Mouse (Mus musculus) frontal cortex, adult (tissue): ENCODE measurements around the gene Crlf1.
A peak's percentile ranks its signal among the peaks of the same experiment; 100 is the strongest.

Experiments
- ATAC-seq: cut with Nextera tagmentation; 2 replicates; pipeline ENCODE4 v1.9.2; 2017; ENCODE audit warnings: mild to moderate bottlenecking, moderate library complexity, mixed read lengths; ENCODE audit not compliant: low TSS enrichment

Crlf1 gene

DNA sequence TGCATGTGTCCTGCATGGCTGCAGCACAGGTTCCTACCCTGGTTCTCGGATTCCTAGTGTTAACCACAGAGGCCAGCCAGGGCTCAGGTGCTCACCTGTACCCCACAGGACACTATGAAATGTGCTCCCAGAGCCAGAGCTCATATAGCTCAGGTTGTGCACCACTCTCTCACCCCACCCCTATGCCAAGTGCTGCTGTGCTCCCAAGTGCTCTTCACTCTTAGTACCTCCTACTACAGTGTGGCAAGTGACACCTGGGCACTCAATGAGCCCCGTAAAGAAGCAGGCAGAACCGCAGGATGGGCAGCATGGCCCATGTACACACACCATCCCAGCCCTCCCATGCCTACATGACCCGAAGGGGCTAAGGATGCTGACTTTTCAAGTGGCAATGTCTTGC is 24.2 kb upstream of the Crlf1 start:
- ATAC-seq: no peak

DNA sequence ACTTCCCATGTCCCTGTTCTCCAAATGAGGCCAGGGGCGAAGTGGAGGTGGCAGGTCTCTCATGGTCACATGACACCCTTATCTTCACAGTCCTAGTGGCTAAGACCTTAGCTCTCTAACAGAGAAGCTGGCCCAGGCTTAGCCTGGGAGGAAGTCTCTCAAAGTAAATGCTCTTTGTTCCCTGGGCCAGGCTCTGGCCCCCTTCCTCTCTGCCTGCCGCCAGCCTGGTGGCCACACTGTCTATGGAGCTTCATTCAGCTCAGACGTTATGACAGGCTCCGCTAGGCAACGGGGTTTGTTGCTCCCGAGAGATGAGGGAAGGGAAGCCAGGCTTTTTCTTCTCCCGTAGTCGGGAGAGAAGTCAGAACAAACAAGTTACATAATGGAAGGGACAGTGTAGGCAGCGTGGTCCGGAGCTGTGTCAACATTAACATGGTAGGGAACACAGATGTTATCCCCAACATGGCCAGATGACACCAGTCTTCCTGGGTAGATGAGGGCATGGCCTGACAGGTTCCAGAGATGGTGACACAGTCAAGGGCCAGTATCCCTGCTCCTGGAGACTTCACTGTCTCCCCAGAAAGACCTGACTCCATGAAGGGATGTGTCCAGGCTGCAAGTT is 23.6 kb upstream of the Crlf1 start:
- ATAC-seq: peak; percentile 62

DNA sequence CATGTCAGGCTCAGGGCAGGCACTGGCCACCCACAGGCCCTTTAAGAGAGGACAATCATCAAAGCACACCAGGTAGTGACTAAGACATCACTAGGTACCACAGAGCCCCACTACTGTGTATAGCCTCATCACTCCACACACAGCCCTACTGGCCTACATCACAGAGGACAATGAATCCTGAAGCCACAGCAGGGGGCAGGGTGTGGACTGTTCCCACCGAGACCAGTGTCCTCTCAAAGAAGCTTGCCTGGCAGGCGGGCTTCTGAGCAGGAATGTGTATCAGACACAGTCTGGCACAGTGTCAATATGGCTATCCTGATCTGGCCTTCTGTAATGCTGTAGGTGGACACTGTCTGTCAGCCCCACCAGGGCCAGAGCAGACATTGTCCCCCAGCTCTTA is 23.0 kb upstream of the Crlf1 start:
- peak; percentile 51; the same call in 1 of the 2 replicates for ATAC-seq

DNA sequence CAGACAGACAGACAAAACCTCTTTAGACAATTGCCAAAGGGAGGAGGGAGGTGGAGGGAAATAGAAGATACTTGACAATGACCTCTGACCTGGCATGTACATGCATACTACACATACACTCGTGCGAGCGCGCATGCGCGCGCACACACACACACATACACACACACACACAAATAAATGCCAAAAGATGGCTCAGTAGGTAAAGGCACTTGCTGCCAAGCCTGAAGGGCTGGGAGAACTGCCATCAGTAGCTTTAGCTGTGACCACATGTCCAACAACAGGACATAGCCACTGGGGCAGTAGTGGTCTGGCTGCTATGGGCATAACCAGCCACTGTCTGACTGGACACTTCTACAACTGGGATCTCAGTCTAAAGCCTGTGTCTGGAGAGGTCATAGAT is 21.1 kb upstream of the Crlf1 start:
- ATAC-seq: no peak

DNA sequence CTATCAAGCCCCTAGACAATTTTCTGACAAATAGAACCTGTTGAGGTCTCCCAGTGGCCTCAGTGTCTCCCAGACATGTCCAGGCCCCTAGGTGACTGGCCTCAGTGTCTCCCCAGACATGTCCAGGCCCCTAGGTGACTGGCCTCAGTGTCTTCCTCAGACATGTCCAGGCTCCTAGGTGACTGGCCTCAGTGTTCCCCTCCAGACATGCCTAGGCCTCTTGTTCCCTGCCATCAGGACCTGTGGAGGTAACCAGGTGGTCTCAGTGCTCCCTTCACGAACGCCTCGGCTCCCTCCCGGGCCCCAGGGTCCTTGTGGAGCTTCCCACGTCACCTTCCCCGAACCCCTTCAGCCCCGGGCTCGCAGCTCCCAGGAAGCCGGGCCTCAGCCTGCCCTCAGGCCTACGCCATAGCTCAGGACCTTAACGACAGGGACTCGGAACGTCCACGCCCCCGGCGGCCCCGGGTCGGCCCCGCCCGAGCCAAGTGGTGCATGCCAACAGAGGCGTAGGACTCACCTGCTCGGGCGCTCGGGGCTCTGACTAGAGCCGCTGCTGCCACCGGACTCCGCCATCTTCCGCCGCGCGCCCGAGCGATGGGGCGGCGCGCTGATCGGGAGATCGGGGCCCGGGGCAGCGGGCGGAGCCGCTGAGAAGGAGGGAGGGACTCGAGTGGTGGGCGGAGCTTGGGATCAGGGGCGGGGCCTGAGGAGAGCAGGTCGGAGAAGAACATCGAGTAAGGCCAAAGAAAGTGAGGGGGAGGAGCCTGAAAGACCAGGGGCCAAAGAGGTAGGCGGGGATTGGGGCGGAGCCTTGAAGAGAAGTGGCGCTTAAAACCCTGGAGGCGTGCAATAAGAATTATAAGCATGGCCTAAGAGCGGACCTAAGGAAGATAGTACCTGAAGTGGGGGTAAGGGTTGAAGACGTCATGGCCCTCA is 16.4 kb upstream of the Crlf1 start, which contains the start of gene Klhl26:
Gene Klhl26 (minus strand): TSS at position 636 of the 936 bp plus-strand sequence.
- ATAC-seq: peak; percentile 79

DNA sequence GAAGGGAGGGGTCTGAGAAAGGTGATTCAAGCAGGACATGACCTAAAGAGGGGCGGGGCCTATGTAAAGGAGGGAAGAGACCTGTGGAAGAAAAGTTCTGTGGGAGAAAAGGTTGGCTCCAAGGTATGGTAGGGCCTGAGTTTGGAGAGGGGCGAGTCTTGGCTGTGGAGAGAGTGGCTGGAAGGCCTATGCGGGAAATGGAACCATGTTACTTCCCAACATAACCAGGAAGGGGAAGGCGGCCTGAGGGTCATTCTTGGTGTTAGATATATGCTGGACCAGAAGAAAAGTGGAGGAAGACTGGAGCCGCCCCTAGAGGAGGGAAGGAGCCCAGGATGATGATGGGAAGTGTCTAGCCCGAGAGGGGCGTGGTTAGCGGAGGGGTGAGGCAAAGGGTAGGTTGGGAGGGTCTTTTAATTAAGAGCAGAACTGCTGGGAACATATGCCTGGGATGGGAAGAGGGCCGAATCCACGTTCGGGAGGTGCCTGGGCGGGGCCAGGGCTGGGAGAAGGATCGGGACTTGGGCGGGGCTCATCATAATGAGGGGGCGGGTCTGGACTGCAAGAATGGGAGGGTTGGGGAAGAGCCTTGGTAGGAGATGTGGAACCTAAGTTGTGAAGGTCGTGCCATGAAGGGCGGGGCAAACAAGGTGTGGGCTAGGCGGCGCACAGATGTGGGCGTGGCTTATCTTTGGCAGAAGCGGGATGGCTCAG is 15.5 kb upstream of the Crlf1 start:
- no peak for ATAC-seq

DNA sequence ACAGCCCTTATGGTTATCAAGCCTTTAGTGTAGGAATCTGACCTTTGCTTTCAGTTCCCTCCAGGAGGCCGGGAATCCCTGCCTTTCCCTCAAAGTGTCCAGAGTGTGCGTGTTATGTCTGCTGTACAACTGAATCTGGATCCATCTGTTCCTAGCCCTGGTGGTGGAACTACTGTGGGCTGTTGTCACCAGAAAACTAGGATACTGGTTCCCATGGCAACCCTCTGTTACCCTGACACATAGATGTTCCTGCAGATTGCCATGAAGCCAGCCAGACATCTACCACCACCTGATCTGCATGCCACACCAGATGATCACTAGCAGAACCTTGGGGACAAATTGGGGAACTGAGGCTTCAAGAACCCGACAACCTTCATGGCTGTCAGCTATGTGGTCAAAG is 11.1 kb upstream of the Crlf1 start:
- peak; percentile 77 for ATAC-seq

DNA sequence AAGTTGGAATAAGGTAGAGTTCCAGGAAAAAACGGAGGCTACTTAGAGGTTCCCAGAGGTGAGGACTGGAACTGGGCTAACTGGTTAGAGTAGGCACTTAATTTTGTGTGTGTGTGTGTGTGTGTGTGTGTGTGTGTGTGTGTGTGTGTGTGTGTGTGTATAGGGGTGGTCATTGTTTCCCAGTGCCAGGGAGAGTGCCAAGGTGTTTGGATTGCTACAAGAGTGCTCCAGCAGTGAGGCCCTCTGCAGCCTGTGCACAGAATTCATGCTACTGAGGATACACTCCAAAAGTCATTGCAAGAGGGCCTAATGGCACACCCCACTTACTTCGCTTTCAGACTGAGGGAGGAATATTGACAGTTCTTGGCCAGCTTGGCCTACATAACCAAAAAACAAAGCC is 10.0 kb upstream of the Crlf1 start:
- ATAC-seq: no peak

DNA sequence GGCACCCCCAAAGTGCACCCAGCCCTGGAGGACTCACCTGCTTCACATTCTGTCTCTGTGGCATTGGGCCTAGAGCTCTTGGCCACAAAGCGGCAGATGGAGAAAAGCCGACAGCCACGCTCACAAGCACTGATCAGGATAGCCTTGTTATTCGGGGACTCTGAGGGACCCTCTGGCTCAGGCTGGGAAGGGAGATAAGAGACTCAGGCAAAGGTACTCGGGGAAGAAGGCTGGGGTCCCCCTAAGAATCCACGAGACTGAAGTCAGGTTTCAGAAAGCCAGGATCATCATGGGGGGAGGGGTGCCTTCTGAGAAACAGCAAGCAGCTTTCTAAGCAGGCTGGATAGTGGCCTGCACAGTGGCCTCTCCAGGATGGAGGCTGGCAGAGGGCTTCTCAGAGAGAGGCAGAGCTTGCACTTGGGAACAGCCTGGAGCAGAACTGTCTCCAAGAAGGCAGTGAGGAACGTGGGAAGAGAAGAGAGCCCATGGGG is 6.7 kb upstream of the Crlf1 start:
- ATAC-seq: peak; percentile 29; the same call in 1 of the 2 replicates

DNA sequence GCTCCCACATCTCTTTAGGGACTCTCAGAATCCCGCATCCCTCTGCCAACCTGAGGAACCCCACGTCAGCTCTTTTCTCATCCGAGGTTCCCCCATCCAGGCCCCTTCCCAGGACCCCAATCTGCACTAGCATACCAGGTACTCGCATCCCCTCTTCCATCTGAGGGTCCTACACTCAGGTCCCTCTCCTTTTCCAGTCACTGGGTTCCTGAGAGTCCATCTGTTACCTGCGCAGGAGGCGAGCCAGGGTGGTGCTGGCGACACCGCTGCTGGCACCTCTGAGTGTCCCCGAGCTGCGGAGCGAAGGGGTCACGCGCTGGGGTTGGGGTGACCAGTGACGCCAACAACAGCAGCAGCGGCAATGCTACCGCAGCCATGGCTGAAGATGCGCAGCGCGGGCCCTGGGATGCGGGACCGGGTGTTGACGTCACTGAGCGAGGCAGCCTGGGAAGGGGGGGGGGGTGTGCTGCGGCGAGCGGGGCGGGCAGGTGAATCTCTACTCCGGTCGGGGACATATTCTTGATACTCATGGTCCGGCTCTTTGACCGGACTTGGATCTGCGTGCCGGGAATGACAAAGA is 5.9 kb upstream of the Crlf1 start, which contains the start of gene Tmem59l:
Gene Tmem59l (minus strand): TSS at position 418 of the 580 bp plus-strand sequence.
- peak; percentile 70; the same call in 1 of the 2 replicates for ATAC-seq

DNA sequence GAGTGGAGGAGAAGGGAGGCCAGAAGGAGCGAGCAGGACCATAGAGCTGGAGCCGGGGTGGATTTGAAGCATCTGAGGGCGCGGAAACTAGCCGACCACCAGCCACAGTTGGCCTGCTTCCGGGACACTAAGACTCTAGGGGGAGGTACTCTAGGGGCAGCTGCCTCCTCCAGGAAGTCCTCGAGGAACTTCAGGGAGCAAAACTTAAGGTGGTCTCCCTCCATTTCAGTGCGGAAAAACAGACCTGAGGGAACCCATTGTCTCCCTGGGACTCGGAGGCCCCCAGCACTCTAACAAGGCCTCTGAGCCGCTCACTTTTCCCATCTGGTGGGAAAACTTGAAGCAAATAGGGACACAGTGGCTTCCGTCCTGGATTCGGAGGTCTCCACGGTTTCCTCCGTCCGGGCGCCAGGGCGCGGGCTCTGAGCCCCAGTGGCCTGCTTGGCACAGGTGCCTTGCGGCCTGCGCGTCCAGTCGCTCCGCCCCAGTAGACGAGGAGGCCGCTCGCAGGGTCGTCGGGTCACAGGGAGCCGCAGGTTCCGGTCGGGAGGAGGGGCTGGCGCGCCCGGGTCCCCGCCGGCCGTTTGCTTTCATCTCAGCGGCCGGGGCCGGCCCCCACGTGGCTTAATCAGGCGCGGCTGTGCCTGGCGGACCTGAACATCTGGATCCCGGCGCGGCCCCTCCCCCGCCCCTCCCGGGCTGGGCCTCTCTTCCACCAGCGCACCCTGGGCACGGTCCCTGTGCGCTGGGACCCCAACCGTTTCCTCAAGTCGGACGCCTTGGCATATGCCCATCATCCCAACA is 4.8 kb upstream of the Crlf1 start:
- ATAC-seq: no peak

DNA sequence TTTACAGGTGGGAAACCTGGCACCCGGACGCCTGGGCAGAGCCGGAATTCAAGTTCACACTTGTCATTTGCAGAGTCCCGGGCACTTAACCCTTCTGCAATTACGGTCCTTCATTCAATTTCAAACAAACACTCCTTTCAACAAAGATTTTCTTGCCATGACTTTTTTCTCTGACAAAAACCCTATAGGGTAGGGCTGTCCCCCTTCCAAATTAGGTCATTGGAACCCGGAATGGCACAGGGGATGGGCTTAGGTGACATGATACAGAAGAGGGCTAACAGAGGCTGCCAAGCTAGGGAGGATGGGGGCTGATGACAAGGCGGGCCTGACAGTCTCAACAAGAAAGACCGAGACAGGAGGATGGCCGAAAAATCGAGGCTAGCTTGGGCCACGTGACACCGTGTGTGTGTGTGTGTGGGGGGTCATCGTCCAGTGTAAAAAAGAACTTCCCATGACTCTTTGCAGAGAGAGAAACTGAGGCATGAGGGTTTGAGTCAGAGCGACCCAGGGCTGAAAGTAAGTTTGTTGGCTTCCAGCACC is 4.0 kb upstream of the Crlf1 start:
- no peak for ATAC-seq

DNA sequence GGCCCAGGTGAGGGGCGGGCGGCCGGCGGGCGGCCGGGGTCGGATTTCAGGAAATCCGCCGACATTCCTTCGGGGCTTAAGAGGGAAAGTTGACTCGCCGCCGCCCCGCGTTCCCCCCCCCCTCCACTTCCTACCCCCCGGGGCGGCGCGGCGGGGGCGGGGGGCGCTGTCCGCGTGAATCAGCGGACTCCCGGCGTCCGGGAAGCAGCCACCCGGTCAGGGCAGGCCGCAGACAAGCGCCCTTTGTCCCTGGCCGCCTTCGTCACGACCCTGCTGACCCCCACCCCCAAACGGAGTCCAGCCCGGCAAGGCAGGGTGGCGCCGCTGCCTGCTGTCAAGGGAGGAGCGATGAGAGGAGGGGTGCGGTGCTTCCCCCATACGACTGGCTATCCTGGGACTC is 3.4 kb upstream of the Crlf1 start:
- ATAC-seq: no peak

DNA sequence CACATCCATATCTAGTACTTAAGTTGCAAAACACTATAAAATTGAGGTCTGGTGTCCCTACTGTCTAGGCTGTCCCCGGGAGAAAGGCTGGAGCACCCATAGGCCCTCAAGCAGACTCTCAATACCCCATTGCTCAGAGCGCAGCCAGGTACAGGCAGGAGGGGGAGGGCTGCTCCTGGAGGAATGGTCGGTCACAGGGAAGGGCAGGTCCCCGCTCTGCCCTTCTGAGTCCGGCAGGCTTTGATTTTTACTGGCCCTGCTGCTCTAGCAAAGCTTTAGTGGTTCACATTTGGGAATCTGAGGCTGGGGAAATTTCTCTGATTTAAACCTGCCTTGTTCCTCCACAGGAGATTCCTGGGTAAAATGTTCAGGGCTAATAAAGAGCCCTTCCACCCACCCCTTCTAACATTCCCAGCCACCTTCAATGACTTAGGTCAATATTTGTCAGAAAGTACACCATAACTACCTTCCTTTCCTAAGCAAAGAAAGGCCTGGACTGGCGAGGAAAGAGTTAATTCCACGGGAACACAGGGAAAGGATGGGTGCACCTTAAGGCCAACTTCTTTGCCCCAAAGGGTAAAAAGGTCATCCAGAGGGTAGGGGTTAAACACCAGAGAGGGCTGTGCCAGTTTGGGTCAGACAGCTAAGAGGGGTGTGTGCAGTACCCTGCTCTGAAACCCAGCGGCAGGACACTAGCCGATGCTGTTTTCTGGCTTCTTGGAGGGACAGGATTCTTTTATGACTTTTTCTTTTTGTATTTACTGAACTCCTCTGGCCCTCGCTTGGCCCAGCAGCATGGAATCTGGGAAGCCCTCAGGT is 2.7 kb upstream of the Crlf1 start:
- ATAC-seq: no peak

DNA sequence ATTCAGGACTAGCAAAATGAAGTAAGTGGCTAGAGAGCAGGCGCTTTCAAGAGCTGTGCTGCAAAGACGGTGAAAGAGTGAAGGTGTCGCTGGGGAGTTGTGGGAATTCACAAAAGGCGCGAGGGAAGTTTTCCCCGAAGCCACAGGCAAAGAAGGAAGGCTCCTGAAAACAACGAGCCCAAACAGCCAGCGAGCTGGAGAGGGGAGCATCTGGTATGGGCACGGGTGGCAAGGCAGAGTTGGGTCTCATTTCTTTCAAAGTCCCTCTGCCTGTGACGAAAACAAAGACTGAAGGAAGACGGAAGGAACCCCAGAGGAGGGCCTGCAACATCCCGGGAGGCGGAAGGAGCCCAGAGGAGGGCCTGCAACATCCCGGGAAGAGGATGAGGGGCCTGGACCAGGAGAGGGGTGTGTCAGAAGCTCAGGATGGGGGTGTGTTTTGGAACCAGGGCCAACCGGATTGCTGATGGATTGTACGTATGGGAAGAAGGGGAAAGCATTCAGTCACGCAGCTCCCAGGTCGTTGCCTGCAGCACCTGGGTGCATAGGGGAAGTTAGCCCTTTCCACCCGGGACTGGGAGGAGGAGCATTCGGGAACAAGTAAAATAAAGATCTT is 2.0 kb upstream of the Crlf1 start:
- no peak for ATAC-seq

DNA sequence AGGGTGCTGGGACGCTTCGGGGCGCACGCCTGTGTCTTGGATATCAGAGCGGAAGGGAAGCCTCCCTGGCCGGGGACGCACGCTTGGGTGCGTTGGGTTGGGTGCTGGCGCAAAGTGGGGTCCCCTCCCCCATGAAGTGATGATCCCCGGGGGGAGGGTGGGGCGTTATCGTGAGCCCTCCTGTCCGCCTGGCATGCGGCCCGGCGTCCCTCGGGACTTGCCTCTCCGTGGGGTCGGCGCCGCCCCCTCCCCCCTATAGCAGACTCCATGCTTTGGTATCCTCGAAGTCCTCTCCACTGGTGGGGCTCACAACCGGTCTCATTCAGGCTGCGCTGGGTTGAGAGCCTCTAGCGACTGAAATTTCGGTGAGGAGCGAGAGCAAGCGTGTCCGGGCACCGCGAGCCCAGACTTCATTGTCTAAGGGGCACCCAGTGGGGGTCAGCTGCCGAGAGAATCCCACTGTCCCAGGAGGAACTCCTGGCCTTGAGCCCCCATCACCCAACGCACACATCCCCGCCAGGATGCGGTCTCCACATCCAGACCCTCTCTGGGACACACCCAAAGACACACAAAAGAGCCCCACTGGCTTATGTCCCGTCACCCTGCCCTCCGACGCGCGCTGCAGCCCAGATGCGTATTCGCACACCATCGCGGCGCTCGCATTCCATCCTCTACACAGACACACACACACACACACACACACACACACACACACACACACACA is 896 bp downstream of the Crlf1 start:
- no peak for ATAC-seq

DNA sequence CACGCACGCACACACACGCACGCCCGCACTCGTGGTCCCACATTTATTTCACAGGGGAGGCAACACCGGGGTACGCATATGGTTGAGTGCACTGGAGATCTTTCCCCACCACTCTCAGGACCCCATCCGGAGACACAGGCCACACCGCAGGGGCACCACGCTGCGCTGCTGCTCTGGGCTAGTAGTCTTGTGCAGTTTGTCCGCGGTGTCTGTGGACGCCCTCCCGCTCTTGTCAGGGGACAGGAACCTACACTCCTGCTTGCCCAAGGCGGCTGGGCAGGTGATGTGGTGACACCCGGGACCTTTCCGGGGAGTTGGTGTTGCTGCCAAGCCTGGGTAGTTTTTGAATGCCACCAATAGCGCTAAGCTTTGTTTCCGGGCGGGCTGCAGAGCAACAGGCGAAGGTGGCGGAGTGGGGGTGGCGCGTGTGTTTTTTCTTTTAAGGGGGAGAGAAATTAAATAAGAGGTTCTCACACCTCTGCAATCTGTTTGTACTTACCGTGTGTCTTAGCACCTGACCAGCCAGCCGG is 1.5 kb downstream of the Crlf1 start:
- no peak for ATAC-seq

DNA sequence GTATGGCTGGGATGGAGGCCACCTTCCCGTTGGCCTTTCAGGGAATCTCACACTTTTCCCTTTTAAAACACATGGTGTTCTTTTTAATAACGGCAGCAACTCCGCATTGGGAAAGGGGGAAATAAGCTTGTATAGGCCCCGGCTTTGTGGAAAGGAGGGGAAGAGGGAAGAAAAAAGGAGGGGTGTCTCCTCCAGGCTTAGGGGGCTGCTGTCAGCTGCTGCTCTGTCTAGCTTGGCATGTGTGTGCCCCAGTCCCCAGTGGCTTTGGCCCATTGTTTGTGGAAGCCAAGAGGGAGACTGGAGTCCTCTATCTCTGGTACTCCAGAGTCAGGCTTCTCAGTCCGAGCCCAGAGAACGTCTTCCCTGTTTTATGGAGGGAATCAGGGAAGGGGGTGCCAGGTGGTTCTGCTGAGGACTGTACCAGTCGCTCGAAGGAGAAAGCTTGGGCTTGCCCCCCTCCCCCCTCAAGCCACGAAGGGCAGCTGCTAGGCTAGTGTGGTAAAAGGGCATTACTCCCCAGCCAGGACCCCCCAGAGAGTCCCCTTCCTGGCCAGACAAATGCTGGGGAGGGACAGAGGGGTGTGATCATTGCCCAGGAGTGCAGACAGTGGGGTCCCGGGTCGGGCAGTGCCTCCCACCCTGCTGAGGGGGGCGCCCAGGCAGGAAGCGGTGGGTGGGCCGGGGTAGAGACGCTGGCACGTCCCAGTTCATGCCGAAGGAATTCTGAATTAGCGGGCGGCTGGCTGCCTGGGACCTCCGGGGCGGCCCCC is 2.2 kb downstream of the Crlf1 start:
- ATAC-seq: no peak
